Mouse (Mus musculus): ENCODE measurements around the gene Mllt10. TPM values are rescaled to one million over a fixed set of nuclear protein-coding genes. Genes with fewer than 3 reads are reported as not detected.
A peak's percentile ranks its signal among the peaks of the same experiment; 100 is the strongest.

The Mllt10 gene
- polyA plus RNA-seq, 2 experiments: 14.4 to 16.4 TPM

DNA sequence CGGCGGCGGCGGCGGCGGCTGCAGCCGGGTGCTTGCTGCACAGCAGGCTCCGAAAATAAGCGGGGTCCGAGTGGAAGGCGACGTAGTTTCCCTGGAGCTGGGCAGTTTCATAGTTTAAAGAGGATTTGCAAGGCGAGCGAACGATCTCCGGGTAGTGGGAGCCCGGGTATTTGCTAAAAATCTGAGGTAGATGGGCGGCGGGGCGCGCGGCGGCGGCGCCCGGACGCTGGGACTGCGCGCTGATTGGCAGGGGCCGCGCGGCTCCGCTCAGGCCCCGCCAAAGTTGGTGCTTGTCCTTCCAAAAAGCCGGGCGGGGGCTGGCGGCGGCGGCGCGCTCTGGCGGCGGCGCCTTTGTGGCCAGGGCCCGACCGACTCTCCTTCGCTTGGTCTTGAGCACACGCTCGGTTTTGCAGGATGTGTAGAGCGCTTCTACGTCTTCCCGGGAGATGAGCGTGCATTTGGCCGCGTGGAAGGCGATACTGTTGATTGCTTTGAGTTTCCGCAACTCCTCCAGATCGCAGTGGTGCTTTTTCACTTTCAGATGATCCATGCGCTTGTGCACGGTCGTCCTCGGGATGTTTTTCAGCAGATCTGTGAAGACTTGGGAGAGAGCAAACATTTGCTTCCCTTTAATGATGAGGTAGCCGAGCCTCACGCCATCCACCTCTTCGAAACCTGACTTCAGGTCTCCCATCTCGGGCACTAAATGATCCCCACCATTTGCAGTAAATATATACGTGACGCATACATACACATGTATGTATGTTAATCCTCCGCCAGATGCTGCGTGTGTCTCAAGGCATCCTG is 7.2 kb upstream of the Mllt10 start:
- no peak for DNase-seq (ENCODE audit: low read depth in 3 of 3, low spot score in 3 of 3)
- 0% methylated on average over 68 of the region's 70 CpGs for WGBS (ENCODE audit: insufficient replicate concordance)
- no peaks in the 10 kb centered on the region for H3K36me3 ChIP-seq (replicated peaks; ENCODE audit: control insufficient read depth, insufficient read depth, low read depth)

DNA sequence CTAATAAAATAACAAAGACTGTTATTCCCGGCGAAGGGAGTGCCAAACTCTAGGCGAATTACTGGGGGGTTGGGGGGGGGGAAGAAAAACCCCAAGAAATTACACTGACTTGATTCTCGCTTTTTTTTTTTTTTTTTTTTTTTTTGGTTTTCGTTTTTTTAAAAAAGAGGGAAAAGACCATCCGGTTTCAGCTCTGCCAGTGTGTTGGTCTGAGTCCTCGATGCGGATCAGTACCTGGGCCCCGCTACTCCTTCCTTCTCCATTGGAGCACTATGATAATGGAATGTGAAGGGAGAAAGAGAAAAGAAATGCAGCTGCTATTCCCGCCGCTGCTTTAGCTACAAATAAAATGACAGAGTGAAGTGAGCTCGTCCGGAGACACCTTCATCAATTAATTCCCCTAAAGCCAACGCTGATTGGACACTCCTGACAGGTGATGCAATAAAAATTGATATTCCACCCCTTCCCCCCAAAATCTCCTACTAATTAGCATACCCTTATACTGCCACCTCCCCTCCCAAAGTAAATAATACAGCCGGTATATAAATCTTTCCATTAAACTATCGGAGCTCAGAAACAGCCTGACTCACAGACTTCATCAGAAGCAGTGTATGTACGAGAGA is 6.5 kb upstream of the Mllt10 start, which contains the start of gene Skida1:
Gene Skida1, minus strand, starts transcription at position 599 of the 623 bp plus-strand sequence.
- H3K36me3 ChIP-seq (replicated peaks; ENCODE audit: control insufficient read depth, insufficient read depth, low read depth): no peaks in the 10 kb centered on the region
- peak within 1 kb of the TSS; percentile 70 for H3K4me2 ChIP-seq (ENCODE audit: low read depth)
- peak within 1 kb of the TSS; percentile 62 for H3K9ac ChIP-seq (replicated peaks)
- 2% methylated on average over 17 of the region's 17 CpGs for WGBS (ENCODE audit: insufficient replicate concordance)
- H3K4me1 ChIP-seq (replicated peaks; ENCODE audit: control insufficient read depth in 2 of 2, insufficient read depth in 2 of 2, low read length in 1 of 2): peaks cover 0 to 8% of the 10 kb centered on the region in 2 experiments; a peak in 3 of 4 replicates
- TF ChIP-seq CTCF (IDR thresholded peaks at IDR 0.05; ENCODE audit: low read depth): no peak
- TF ChIP-seq EP300 (IDR thresholded peaks at IDR 0.05; ENCODE audit: low read depth): no peak
- no peaks in the 10 kb centered on the region for H3K9me3 ChIP-seq (ENCODE audit: control insufficient read depth, low read length)
- ATAC-seq (ENCODE audit: insufficient read depth) (no peak), DNase-seq (ENCODE audit: low read depth in 3 of 3, low spot score in 3 of 3) (no peak)
- H3K27me3 ChIP-seq (ENCODE audit: control insufficient read depth, insufficient read depth, low read length): peaks cover 78% of the 10 kb centered on the region
- peak within 1 kb of the TSS; percentile 67 to 92 for H3K4me3 ChIP-seq (ENCODE audit: insufficient read depth in 1 of 2, low read depth in 2 of 2, low read length in 2 of 2)
- no peak within 1 kb of the TSS for H3K27ac ChIP-seq

More for the DNA sequence above, 7.2 kb upstream of the Mllt10 start:
- Histone ChIP-seq H3K9me3 (ENCODE audit: control insufficient read depth, low read length) (no peaks in the 10 kb centered on the region), H3K4me2 (ENCODE audit: low read depth) (peak overlapping the region; percentile 70), H3K27ac (no peak overlapping the region), H3K9ac (replicated peaks) (peak overlapping the region; percentile 62), H3K27me3 (ENCODE audit: control insufficient read depth, insufficient read depth, low read length) (peaks cover 76% of the 10 kb centered on the region), H3K4me3 (ENCODE audit: insufficient read depth in 1 of 2, low read depth in 2 of 2, low read length in 2 of 2) (peak overlapping the region; percentile 67 to 92), H3K4me1 (replicated peaks; ENCODE audit: control insufficient read depth in 2 of 2, insufficient read depth in 2 of 2, low read length in 1 of 2) (peaks cover 0 to 8% of the 10 kb centered on the region in 2 experiments; a peak in 3 of 4 replicates)
- TF ChIP-seq CTCF (IDR thresholded peaks at IDR 0.05; ENCODE audit: low read depth): no peak
- TF ChIP-seq EP300 (IDR thresholded peaks at IDR 0.05; ENCODE audit: low read depth): no peak
- ATAC-seq (ENCODE audit: insufficient read depth): peak; percentile 90

DNA sequence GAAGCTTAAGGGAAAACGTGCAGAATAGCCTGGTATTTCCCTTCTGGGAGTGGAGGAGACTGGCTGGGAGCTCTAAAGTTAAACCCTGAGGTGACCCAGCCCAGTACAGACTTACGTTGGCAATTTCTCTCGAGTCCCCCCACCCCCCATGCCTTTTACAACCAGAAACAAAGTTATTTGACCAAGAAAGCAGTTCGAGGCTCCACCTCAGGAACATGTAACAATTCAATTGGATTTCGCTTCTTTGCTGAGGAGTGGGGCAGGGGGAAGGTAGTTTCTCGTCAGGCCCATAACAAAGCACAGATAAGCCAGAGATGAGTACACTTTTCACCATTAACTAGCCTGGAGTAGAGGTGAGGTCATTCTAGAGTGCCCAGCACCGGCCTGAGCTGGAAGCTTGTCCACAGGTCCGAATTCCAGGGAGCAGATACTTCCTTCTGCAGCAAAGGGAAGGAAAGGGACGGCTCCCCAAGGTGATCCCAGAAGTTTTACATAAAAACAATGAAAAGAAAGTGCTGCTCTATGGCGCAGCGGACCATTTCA is 5.7 kb upstream of the Mllt10 start:
- Histone ChIP-seq H3K27me3 (ENCODE audit: control insufficient read depth, insufficient read depth, low read length) (peaks cover 77% of the 10 kb centered on the region), H3K9me3 (ENCODE audit: control insufficient read depth, low read length) (no peaks in the 10 kb centered on the region), H3K4me3 (ENCODE audit: insufficient read depth in 1 of 2, low read depth in 2 of 2, low read length in 2 of 2) (peak overlapping the region in 1 of 2 experiments; percentile 10; a peak in 2 of 4 replicates), H3K27ac (no peak overlapping the region), H3K9ac (replicated peaks) (peak overlapping the region; percentile 16), H3K36me3 (replicated peaks; ENCODE audit: control insufficient read depth, insufficient read depth, low read depth) (no peaks in the 10 kb centered on the region), H3K4me2 (ENCODE audit: low read depth) (peak overlapping the region; percentile 70), H3K4me1 (replicated peaks; ENCODE audit: control insufficient read depth in 2 of 2, insufficient read depth in 2 of 2, low read length in 1 of 2) (peaks cover 0 to 8% of the 10 kb centered on the region in 2 experiments; a peak in 3 of 4 replicates)
- no peak for DNase-seq (ENCODE audit: low read depth in 3 of 3, low spot score in 3 of 3)
- TF ChIP-seq CTCF (IDR thresholded peaks at IDR 0.05; ENCODE audit: low read depth): no peak
- TF ChIP-seq EP300 (IDR thresholded peaks at IDR 0.05; ENCODE audit: low read depth): no peak
- no peak for ATAC-seq (ENCODE audit: insufficient read depth)
- 18% methylated on average over 11 of the region's 11 CpGs for WGBS (ENCODE audit: insufficient replicate concordance)

DNA sequence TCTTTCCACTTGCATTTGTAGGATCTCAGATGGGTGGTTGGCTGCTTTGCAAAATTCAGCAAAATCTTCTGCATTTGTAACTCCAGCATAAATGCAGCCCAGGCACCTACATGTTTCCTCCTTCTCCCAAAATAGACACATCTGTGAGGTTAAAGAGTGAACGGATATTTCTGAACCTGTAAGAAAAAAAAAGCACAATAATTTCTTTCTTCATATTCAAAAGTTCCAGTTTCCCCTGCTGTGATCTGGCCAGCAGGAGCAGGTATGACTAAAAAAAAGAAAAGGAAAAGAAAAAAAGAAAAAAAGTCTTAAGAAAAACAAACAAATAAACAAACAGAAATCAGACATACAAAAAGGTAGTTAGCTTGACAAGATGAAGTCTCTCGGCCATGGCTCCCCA is 5.0 kb upstream of the Mllt10 start:
- ATAC-seq (ENCODE audit: insufficient read depth) (no peak), DNase-seq (ENCODE audit: low read depth in 3 of 3, low spot score in 3 of 3) (no peak)
- no peaks in the 10 kb centered on the region for H3K36me3 ChIP-seq (replicated peaks; ENCODE audit: control insufficient read depth, insufficient read depth, low read depth)
- H3K27me3 ChIP-seq (ENCODE audit: control insufficient read depth, insufficient read depth, low read length): peaks cover 71% of the 10 kb centered on the region
- no peak overlapping the region for H3K27ac ChIP-seq
- 21% methylated on average over 2 of the region's 2 CpGs for WGBS (ENCODE audit: insufficient replicate concordance)
- peak overlapping the region; percentile 70 for H3K4me2 ChIP-seq (ENCODE audit: low read depth)
- no peak overlapping the region for H3K9ac ChIP-seq (replicated peaks)
- no peak overlapping the region for H3K4me3 ChIP-seq (ENCODE audit: insufficient read depth in 1 of 2, low read depth in 2 of 2, low read length in 2 of 2)
- H3K4me1 ChIP-seq (replicated peaks; ENCODE audit: control insufficient read depth in 2 of 2, insufficient read depth in 2 of 2, low read length in 1 of 2): peaks cover 2 to 8% of the 10 kb centered on the region in 2 experiments
- H3K9me3 ChIP-seq (ENCODE audit: control insufficient read depth, low read length): no peaks in the 10 kb centered on the region
- TF ChIP-seq EP300 (IDR thresholded peaks at IDR 0.05; ENCODE audit: low read depth) (no peak), CTCF (IDR thresholded peaks at IDR 0.05; ENCODE audit: low read depth) (no peak)

Data from liver, embryonic 14.5 days (tissue).